Mouse (Mus musculus) CH12.LX (cell line): ENCODE data around the gene Adamts6. TPM values are rescaled to one million over a fixed set of nuclear protein-coding genes. Genes with fewer than 3 reads are reported as not detected.

Experiments used
- DNase-seq: peaks from one replicate; pipeline ENCODE4 v3.0.0-alpha.2; 2013; ENCODE audit errors: extremely low read depth
- H3K27ac ChIP-seq: 2 replicates; pipeline ENCODE4 v1.5.1; 2012; ENCODE audit warnings: low read depth, mild to moderate bottlenecking, control low read depth, moderate library complexity; ENCODE audit not compliant: insufficient read depth
- H3K27me3 ChIP-seq: replicated peaks from 2 replicates; pipeline ENCODE3; 2012; ENCODE audit warnings: inconsistent platforms
- H3K36me3 ChIP-seq, 2 experiments: replicated peaks in 1 of 2; 2 replicates each; pipeline versions ENCODE3 to v1.6.1; 2012; ENCODE audit warnings: inconsistent platforms in 1 of 2, low read length in 1 of 2, mild to moderate bottlenecking in 1 of 2, mixed read lengths in 1 of 2, moderate library complexity in 1 of 2; ENCODE audit not compliant: control insufficient read depth in 1 of 2, insufficient read depth in 1 of 2
- H3K4me1 ChIP-seq, 2 experiments: 2 replicates each; pipeline ENCODE4 v1.6.1; 2012; ENCODE audit warnings: inconsistent platforms in 1 of 2, moderate library complexity in 1 of 2; ENCODE audit not compliant: insufficient read depth in 2 of 2, control insufficient read depth in 1 of 2
- H3K4me2 ChIP-seq: 2 replicates; pipeline ENCODE4 v1.6.1; 2012; ENCODE audit warnings: low read depth, mild to moderate bottlenecking, control low read depth; ENCODE audit not compliant: poor library complexity, insufficient read depth, severe bottlenecking
- H3K4me3 ChIP-seq, 3 experiments: fragments of 150-350 bp in 1 of 3; sonication (generic) in 1 of 3; replicated peaks in 1 of 3; 2 replicates each; pipeline versions ENCODE3 to v1.5.1; 2011 to 2012; ENCODE audit warnings: low read depth in 2 of 3, low read length in 2 of 3, mild to moderate bottlenecking in 2 of 3, moderate library complexity in 2 of 3, control low read depth in 1 of 3, improper control_type of control experiment in 1 of 3, inconsistent platforms in 1 of 3, mixed read lengths in 1 of 3; ENCODE audit not compliant: poor library complexity in 1 of 3
- H3K79me2 ChIP-seq: replicated peaks from 2 replicates; pipeline ENCODE4 v1.6.1; 2012; ENCODE audit warnings: mild to moderate bottlenecking, moderate library complexity; ENCODE audit not compliant: control insufficient read depth, poor library complexity, insufficient read depth, severe bottlenecking; ENCODE audit errors: extremely low read depth
- H3K9ac ChIP-seq: 2 replicates; pipeline ENCODE4 v1.6.1; 2012; ENCODE audit warnings: low read depth, mild to moderate bottlenecking, control low read depth, moderate library complexity; ENCODE audit not compliant: insufficient read depth
- H3K9me3 ChIP-seq: replicated peaks from 2 replicates; pipeline ENCODE3; 2012; ENCODE audit warnings: low read length, inconsistent platforms, mixed read lengths
- CHD1 ChIP-seq: IDR thresholded peaks from 2 replicates; pipeline ENCODE4 v1.6.1; 2012; ENCODE audit warnings: low read depth, low read length, improper control_type of control experiment, inconsistent platforms
- CTCF ChIP-seq, 2 experiments: IDR thresholded peaks in 1 of 2; conservative IDR thresholded peaks in 1 of 2; 2 replicates each; pipeline ENCODE4 v1.5.1; 2011 to 2012; ENCODE audit warnings: low read depth in 2 of 2, low read length in 2 of 2, improper control_type of control experiment in 1 of 2, inconsistent platforms in 1 of 2, mild to moderate bottlenecking in 1 of 2, moderate library complexity in 1 of 2
- E2F4 ChIP-seq: IDR thresholded peaks from 2 replicates; pipeline ENCODE4 v1.6.1; 2011; ENCODE audit warnings: low read depth, low read length, improper control_type of control experiment; ENCODE audit not compliant: insufficient replicate concordance
- EP300 ChIP-seq: IDR thresholded peaks from 2 replicates; pipeline ENCODE4 v1.6.1; 2011; ENCODE audit warnings: low read length, improper control_type of control experiment
- ETS1 ChIP-seq: conservative IDR thresholded peaks from 2 replicates; pipeline ENCODE4 v1.6.1; 2012; ENCODE audit warnings: low read depth, mild to moderate bottlenecking, inconsistent platforms, low read length, improper control_type of control experiment, moderate library complexity
- GABPA ChIP-seq: IDR thresholded peaks from 2 replicates; pipeline ENCODE4 v1.6.1; 2012; ENCODE audit warnings: low read depth, low read length, improper control_type of control experiment, inconsistent platforms; ENCODE audit not compliant: insufficient replicate concordance
- JUN ChIP-seq: IDR thresholded peaks from 2 replicates; pipeline ENCODE4 v1.6.1; 2011; ENCODE audit warnings: low read depth, mild to moderate bottlenecking, low read length, improper control_type of control experiment, moderate library complexity; ENCODE audit not compliant: insufficient read depth
- JUND ChIP-seq: conservative IDR thresholded peaks from 2 replicates; pipeline ENCODE4 v1.6.1; 2011; ENCODE audit warnings: low read depth, low read length, improper control_type of control experiment
- KAT2A ChIP-seq: IDR thresholded peaks from 2 replicates; pipeline ENCODE4 v1.6.1; 2012; ENCODE audit warnings: low read length, improper control_type of control experiment, inconsistent platforms; ENCODE audit not compliant: insufficient replicate concordance
- MAX ChIP-seq: IDR thresholded peaks from 2 replicates; pipeline ENCODE4 v1.6.1; 2011; ENCODE audit warnings: low read length, improper control_type of control experiment
- MXI1 ChIP-seq: IDR thresholded peaks from 2 replicates; pipeline ENCODE4 v1.6.1; 2011; ENCODE audit warnings: mild to moderate bottlenecking, low read depth, low read length, improper control_type of control experiment
- NELFE ChIP-seq: IDR thresholded peaks from 2 replicates; pipeline ENCODE4 v1.6.1; 2011; ENCODE audit warnings: low read depth, low read length, improper control_type of control experiment
- NRF1 ChIP-seq: IDR thresholded peaks from 2 replicates; pipeline ENCODE4 v1.6.1; 2014; ENCODE audit warnings: low read depth, mild to moderate bottlenecking, inconsistent platforms, low read length, improper control_type of control experiment, moderate library complexity
- PAX5 ChIP-seq: IDR thresholded peaks from 2 replicates; pipeline ENCODE4 v1.6.1; 2012; ENCODE audit warnings: low read length, inconsistent platforms, mixed read lengths
- POLR2A ChIP-seq: IDR thresholded peaks from 2 replicates; pipeline ENCODE4 v1.6.1; 2011; ENCODE audit warnings: low read depth, mild to moderate bottlenecking, improper control_type of control experiment, low read length
- POLR2AphosphoS2 ChIP-seq: IDR thresholded peaks from 2 replicates; pipeline ENCODE4 v1.6.1; 2011; ENCODE audit warnings: low read depth, low read length, improper control_type of control experiment
- RAD21 ChIP-seq: IDR thresholded peaks from 2 replicates; pipeline ENCODE4 v1.6.1; 2011; ENCODE audit warnings: low read depth, mild to moderate bottlenecking, low read length, improper control_type of control experiment, moderate library complexity
- SMC3 ChIP-seq: IDR thresholded peaks from 2 replicates; pipeline ENCODE4 v1.6.1; 2011; ENCODE audit warnings: low read depth, low read length, improper control_type of control experiment
- TBP ChIP-seq: conservative IDR thresholded peaks from 2 replicates; pipeline ENCODE4 v1.6.1; 2011; ENCODE audit warnings: low read depth, low read length, improper control_type of control experiment
- USF1 ChIP-seq: IDR thresholded peaks from 2 replicates; pipeline ENCODE4 v1.6.1; 2014; ENCODE audit warnings: low read depth, mild to moderate bottlenecking, inconsistent platforms, low read length, improper control_type of control experiment
- ZC3H11A ChIP-seq: IDR thresholded peaks from 2 replicates; pipeline ENCODE4 v1.6.1; 2012; ENCODE audit warnings: low read depth, mild to moderate bottlenecking, inconsistent platforms, low read length, improper control_type of control experiment
- ZKSCAN1 ChIP-seq: IDR thresholded peaks from 2 replicates; pipeline ENCODE4 v1.6.1; 2012; ENCODE audit warnings: low read depth, inconsistent platforms, low read length, improper control_type of control experiment, borderline replicate concordance
- ZMIZ1 ChIP-seq: IDR thresholded peaks from 2 replicates; pipeline ENCODE4 v1.6.1; 2012; ENCODE audit warnings: low read depth, mild to moderate bottlenecking, inconsistent platforms, low read length, improper control_type of control experiment
- dilution Hi-C: fragments of 300-500 bp; cut with MboI; formaldehyde crosslinking; loops from 2 replicates; pipeline ENCODE4 v1.14.3; 2020; ENCODE audit warnings: low sequenced_read_pairs; ENCODE audit not compliant: extremely low pct_unique_long_range_greater_than_20kb, extremely low pct_ligation_motif_present
- in situ Hi-C: fragments of 300-500 bp; cut with MboI; formaldehyde crosslinking; loops from 3 replicates; pipeline ENCODE4 v1.14.3; 2019; ENCODE audit warnings: low sequenced_read_pairs, low pct_ligation_motif_present, low pct_unique_long_range_greater_than_20kb, mixed read lengths
- polyA plus RNA-seq: library from polyadenylated mRNA; unstranded; fragments of >175 nt; gene quantifications from 2 replicates; pipeline ENCODE4 v1.2.1, GENCODE M21; 2012; ENCODE audit warnings: low read depth; ENCODE audit not compliant: insufficient read length
- total RNA-seq, 2 experiments: library from RNA; depleted of rRNA; stranded (reverse); fragments of 300-350 nt in 1 of 2; fragments of >200 nt in 1 of 2; gene quantifications; 2 replicates each; pipeline ENCODE4 v1.2.3; 2012 to 2014

The Adamts6 gene
- total and polyA plus RNA-seq, 3 experiments, result 0.34 to 1.1 (median 0.72) TPM

DNA sequence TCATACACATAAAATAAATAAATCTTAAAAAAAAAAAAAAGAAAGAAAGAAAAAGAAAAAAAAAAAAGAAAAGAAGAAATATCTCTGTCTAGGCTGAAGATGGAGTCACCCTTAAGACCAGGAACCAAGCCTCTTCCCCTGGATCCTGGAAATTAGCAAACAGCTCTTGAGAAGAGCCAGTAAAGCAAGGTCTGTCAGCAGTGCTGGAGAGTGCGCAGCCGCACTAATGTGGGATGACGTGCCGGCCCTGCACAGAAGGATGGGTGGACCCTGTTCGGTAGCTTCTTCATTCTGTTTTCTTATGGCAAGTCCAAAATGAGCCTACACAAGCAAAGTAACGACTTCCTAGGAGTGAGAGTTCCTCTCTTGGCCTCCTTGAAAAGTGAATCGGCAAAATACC, 214.8 kb downstream of the Adamts6 start:
- in situ Hi-C loops, result no loop called here
- TF ChIP-seq RAD21 (no peak), JUN (no peak), KAT2A (no peak), NELFE (no peak), NRF1 (no peak), USF1 (no peak), ETS1 (no peak), CTCF (conservative IDR thresholded peaks at IDR 0.05 in 1 of 2, IDR thresholded peaks at IDR 0.05 in 1 of 2; ENCODE audit: low read depth in 2 of 2, low read length in 2 of 2) (no peak), POLR2A (no peak), ZC3H11A (no peak), CHD1 (no peak), TBP (no peak), MXI1 (no peak), JUND (no peak), MAX (no peak), ZMIZ1 (no peak), POLR2AphosphoS2 (no peak), ZKSCAN1 (no peak)
- H3K4me3 ChIP-seq, result no peak overlapping the region
- H3K27ac ChIP-seq, result no peak overlapping the region
- H3K79me2 ChIP-seq, result no peaks in the 10 kb centered on the region
- H3K4me1 ChIP-seq, result no peaks in the 10 kb centered on the region
- DNase-seq, result no peak
- dilution Hi-C loops, result no loop called here
- H3K9me3 ChIP-seq, result no peaks in the 10 kb centered on the region
- no peaks in the 10 kb centered on the region for H3K27me3 ChIP-seq
- no peak overlapping the region for H3K9ac ChIP-seq
- no peak overlapping the region for H3K4me2 ChIP-seq
- no peaks in the 10 kb centered on the region for H3K36me3 ChIP-seq

DNA sequence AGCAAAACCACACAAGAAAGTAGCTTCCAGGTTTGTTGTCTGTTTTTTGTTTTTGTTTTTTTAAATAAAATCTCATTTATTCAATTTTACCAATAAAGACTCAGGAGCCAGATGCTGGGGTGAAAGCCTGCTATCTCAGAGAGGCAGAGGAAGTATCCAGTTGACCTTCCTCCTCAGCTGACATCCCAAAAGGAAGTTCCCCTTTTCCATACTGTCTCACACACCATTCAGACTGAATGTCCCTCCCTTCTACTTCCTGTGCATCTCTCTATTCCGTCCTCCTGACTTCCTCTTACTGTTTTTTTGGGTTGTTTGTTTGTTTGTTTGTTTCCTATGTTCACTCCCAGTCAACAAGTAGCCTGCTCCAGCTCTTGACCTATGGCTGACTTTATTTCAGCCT, 216.4 kb downstream of the Adamts6 start:
- no peak for TF ChIP-seq PAX5
- TF ChIP-seq MXI1, result no peak
- no peak for TF ChIP-seq SMC3
- no peak for TF ChIP-seq MAX
- no peak for TF ChIP-seq CHD1
- TF ChIP-seq NRF1, result no peak
- no peak for TF ChIP-seq USF1
- TF ChIP-seq GABPA, result no peak
- no peak for TF ChIP-seq JUN
- TF ChIP-seq E2F4, result no peak
- TF ChIP-seq ZC3H11A, result no peak
- no peak for TF ChIP-seq EP300
- Histone ChIP-seq H3K27ac (no peak overlapping the region), H3K36me3 (no peaks in the 10 kb centered on the region), H3K4me3 (no peak overlapping the region), H3K4me2 (no peak overlapping the region), H3K27me3 (no peaks in the 10 kb centered on the region), H3K79me2 (no peaks in the 10 kb centered on the region), H3K9me3 (no peaks in the 10 kb centered on the region), H3K9ac (no peak overlapping the region), H3K4me1 (no peaks in the 10 kb centered on the region)
- no peak for DNase-seq
- dilution Hi-C loops (no loop called here), in situ Hi-C loops (no loop called here)
